Mouse (Mus musculus) megakaryocyte-erythroid progenitor cell, adult 5-6 weeks (primary cell): ENCODE data around the gene Nkx3-2. TPM values are rescaled to one million over a fixed set of nuclear protein-coding genes. Genes with fewer than 3 reads are reported as not detected.

ENCODE experiments used
- ATAC-seq: replicated peaks from 2 replicates; pipeline ENCODE4 v1.8.0; 2016; ENCODE audit warnings: mild to moderate bottlenecking, inconsistent platforms; ENCODE audit not compliant: severe bottlenecking, poor library complexity, low FRiP score, low TSS enrichment
- total RNA-seq, 2 experiments: library from RNA; stranded (forward) in 1 of 2; stranded (reverse) in 1 of 2; fragments of 200-1000, 215-1000 nt in 1 of 2; fragments of >200 nt in 1 of 2; fragmentation: Nextera tagmentation in 1 of 2; gene quantifications; 2 replicates each; pipeline ENCODE4 v1.2.3; 2014 to 2017

Gene Nkx3-2
- total RNA-seq, 2 experiments from 2014 or later: not detected

GRCm38 (mm10) chr5:41727017-41727416, 37.3 kb downstream of the Nkx3-2 start:
- ATAC-seq: no peak

GRCm38 (mm10) chr5:41725573-41725972, 38.7 kb downstream of the Nkx3-2 start:
- no peak for ATAC-seq

Other genes with a start within 250 kb of the Nkx3-2 start
- gene Rab28, start 56.3 kb downstream of the Nkx3-2 start, total RNA-seq (2014; fragmentation: Nextera tagmentation): 19.2 and 22.5 TPM in 2 replicates
- 20.0 and 22.3 TPM in 2 replicates for gene Rab28, start 56.3 kb downstream of the Nkx3-2 start, total RNA-seq (2017)
- gene Bod1l, start 79.8 kb upstream of the Nkx3-2 start, total RNA-seq (2014; fragmentation: Nextera tagmentation): 31.9 and 35.3 TPM in 2 replicates
- 51.8 and 56.4 TPM in 2 replicates for gene Bod1l, start 79.8 kb upstream of the Nkx3-2 start, total RNA-seq (2017)